Mouse (Mus musculus): ENCODE data around the gene Mcpt8. TPM values are rescaled to one million over a fixed set of nuclear protein-coding genes. Genes with fewer than 3 reads are reported as not detected.

Mcpt8 gene
- polyA plus RNA-seq (2014; fragmentation: Illumina TruSeq; extraction: RNeasy Lipid Tissue Mini Kit (QIAGEN cat#74804); ENCODE audit: low read depth, low replicate concordance): not detected

DNA sequence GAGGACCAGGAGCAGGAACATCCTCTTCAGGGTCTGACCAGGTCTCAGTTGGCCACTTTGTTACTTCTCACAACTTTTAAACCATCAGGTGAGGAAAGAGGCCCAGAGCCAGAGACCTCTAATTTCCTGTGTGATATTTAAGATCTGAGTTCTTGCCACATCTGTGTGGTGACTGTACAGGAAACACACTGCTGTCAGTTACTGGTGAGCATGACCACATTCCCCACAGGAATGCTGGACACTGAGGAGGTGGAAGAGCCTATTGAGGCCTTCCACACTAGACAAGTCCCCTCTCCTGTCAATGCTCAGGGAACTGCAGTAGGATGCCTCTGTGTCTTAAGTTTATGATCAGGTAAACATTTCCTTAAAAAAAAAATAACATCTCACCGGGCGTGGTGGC, at the start of gene Mcpt8:
Mcpt8 (minus strand) TSS at position 107 of the 400 bp plus-strand sequence.

DNA sequence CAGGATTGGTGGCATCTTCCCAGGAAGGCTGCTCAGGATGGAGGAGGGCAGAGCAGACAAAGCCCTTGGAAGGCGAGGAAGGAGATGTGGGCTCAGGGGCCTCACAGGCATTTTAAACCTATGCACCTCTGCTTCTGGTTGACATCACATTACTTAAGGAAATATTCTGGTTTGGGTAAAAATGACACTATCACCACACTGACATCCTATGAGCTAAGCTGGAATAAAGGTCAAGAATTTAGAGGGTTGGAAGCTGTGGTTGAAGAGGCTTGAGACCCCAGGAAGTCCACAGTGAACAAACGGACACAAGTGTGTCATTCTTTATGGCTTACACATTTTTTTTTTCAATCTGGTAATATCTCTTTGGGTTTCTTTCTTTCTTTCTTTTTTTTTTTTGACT, 47.4 kb upstream of the Mcpt8 start, which contains the start of gene Gzmd:
Gzmd (minus strand) TSS at position 101 of the 400 bp plus-strand sequence.

DNA sequence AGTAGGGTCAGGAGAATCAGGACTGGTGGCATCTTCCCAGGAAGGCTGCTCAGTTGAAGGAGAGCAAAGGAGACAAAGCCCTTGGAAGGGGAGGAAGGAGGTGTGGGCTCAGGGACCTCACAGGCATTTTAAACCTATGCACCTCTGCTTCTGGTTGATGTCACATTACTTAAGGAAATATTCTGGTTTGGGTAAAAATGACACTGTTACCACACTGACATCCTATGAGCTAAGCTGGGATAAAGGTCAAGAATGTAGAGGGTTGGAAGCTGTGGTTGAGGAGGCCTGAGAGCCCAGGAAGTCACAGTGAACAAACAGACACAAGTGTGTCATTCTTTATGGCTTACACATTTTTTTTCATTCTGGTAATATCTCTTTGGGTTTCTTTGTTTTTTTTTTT, 35.5 kb upstream of the Mcpt8 start, which contains the start of gene Gzme:
Gzme (minus strand) TSS at position 101 of the 400 bp plus-strand sequence.

DNA sequence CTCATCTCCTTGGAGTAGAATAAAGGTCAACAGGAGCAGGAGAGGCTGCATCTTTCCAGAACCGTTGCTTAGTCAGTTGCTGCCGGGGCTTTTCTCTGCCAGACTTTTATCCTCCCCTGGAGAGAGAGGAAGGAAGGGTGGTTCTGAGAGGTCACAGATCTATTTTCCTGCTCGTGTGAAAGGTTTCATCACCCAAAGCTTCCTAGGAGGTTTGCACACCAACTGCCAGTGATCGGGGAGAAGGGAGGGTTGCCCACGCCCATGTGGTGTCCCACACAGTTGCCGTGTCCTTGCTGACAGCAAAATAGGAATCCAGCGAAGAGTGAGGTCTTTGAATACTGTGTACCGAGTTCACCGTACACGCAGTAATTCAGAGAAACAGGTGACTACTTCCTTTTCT, 17.3 kb upstream of the Mcpt8 start, which contains the start of gene Ctsg:
Ctsg (minus strand) TSS at position 189 of the 400 bp plus-strand sequence.

DNA sequence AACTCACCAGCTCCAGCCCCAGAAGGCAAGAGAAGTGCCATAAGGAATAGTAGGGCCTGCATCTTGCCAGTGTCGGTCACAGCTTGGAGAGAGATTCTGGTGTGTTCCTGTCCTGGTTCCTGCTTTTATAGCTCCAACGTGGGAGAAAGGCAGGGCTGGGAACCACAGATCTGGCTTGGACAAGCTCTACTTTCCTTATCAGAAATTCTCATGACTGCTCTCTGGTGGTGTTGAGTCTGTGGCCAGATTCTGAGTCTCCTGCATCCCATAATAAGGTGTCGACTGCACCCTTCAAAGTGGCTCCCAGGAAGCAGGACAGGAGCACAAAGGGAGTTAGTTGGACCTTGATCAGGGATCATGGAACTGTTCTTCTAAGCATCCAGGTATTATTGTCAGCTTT, 22.9 kb downstream of the Mcpt8 start, which contains the start of gene Mcpt4:
Mcpt4 (minus strand) TSS at position 101 of the 400 bp plus-strand sequence.

DNA sequence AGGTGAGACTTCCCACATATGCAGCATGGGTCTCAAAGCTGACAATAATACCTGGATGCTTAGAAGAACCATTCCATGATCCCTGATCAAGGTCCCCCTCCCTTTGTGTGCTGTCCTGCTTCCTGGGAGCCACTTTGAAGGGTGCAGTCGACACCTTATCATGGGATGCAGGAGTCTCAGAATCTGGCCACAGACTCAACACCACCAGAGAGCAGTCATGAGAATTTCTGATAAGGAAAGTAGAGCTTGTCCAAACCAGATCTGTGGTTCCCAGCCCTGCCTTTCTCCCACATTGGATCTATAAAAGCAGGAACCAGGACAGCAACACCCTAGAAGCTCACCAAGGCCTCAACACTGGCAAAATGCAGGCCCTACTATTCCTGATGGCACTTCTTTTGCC, 43.3 kb downstream of the Mcpt8 start, which contains the start of gene Mcpt2:
Mcpt2 (plus strand) TSS at position 250 of the 400 bp plus-strand sequence.

Other genes with a start within 250 kb of the Mcpt8 start
- gene Nynrin, start 231.3 kb downstream of the Mcpt8 start, polyA plus RNA-seq (2014; fragmentation: Illumina TruSeq; extraction: RNeasy Lipid Tissue Mini Kit (QIAGEN cat#74804); ENCODE audit: low read depth, low replicate concordance): 3.8 TPM
- gene Cbln3, start 200.9 kb downstream of the Mcpt8 start, polyA plus RNA-seq (2014; fragmentation: Illumina TruSeq; extraction: RNeasy Lipid Tissue Mini Kit (QIAGEN cat#74804); ENCODE audit: low read depth, low replicate concordance): not detected
- 13.0 TPM for gene Khnyn, start 200.3 kb downstream of the Mcpt8 start, polyA plus RNA-seq (2014; fragmentation: Illumina TruSeq; extraction: RNeasy Lipid Tissue Mini Kit (QIAGEN cat#74804); ENCODE audit: low read depth, low replicate concordance)
- gene Sdr39u1, start 185.0 kb downstream of the Mcpt8 start, polyA plus RNA-seq (2014; fragmentation: Illumina TruSeq; extraction: RNeasy Lipid Tissue Mini Kit (QIAGEN cat#74804); ENCODE audit: low read depth, low replicate concordance): 150 TPM
- 2.4 TPM for gene Cma1, start 140.6 kb downstream of the Mcpt8 start, polyA plus RNA-seq (2014; fragmentation: Illumina TruSeq; extraction: RNeasy Lipid Tissue Mini Kit (QIAGEN cat#74804); ENCODE audit: low read depth, low replicate concordance)
- not detected for gene Cma2, start 134.3 kb downstream of the Mcpt8 start, polyA plus RNA-seq (2014; fragmentation: Illumina TruSeq; extraction: RNeasy Lipid Tissue Mini Kit (QIAGEN cat#74804); ENCODE audit: low read depth, low replicate concordance)
- not detected for gene Mcpt1, start 67.3 kb downstream of the Mcpt8 start, polyA plus RNA-seq (2014; fragmentation: Illumina TruSeq; extraction: RNeasy Lipid Tissue Mini Kit (QIAGEN cat#74804); ENCODE audit: low read depth, low replicate concordance)
- gene Mcpt9, start 54.8 kb downstream of the Mcpt8 start, polyA plus RNA-seq (2014; fragmentation: Illumina TruSeq; extraction: RNeasy Lipid Tissue Mini Kit (QIAGEN cat#74804); ENCODE audit: low read depth, low replicate concordance): not detected
- gene Mcpt2, start 43.2 kb downstream of the Mcpt8 start, polyA plus RNA-seq (2014; fragmentation: Illumina TruSeq; extraction: RNeasy Lipid Tissue Mini Kit (QIAGEN cat#74804); ENCODE audit: low read depth, low replicate concordance): not detected
- gene Mcpt4, start 23.0 kb downstream of the Mcpt8 start, polyA plus RNA-seq (2014; fragmentation: Illumina TruSeq; extraction: RNeasy Lipid Tissue Mini Kit (QIAGEN cat#74804); ENCODE audit: low read depth, low replicate concordance): 3.5 TPM
- not detected for gene Ctsg, start 17.3 kb upstream of the Mcpt8 start, polyA plus RNA-seq (2014; fragmentation: Illumina TruSeq; extraction: RNeasy Lipid Tissue Mini Kit (QIAGEN cat#74804); ENCODE audit: low read depth, low replicate concordance)
- not detected for gene Gzme, start 35.4 kb upstream of the Mcpt8 start, polyA plus RNA-seq (2014; fragmentation: Illumina TruSeq; extraction: RNeasy Lipid Tissue Mini Kit (QIAGEN cat#74804); ENCODE audit: low read depth, low replicate concordance)
- not detected for gene Gzmd, start 47.3 kb upstream of the Mcpt8 start, polyA plus RNA-seq (2014; fragmentation: Illumina TruSeq; extraction: RNeasy Lipid Tissue Mini Kit (QIAGEN cat#74804); ENCODE audit: low read depth, low replicate concordance)
- gene Gzmg, start 74.3 kb upstream of the Mcpt8 start, polyA plus RNA-seq (2014; fragmentation: Illumina TruSeq; extraction: RNeasy Lipid Tissue Mini Kit (QIAGEN cat#74804); ENCODE audit: low read depth, low replicate concordance): not detected
- gene Gzmn, start 89.3 kb upstream of the Mcpt8 start, polyA plus RNA-seq (2014; fragmentation: Illumina TruSeq; extraction: RNeasy Lipid Tissue Mini Kit (QIAGEN cat#74804); ENCODE audit: low read depth, low replicate concordance): not detected
- gene Gzmf, start 126.1 kb upstream of the Mcpt8 start, polyA plus RNA-seq (2014; fragmentation: Illumina TruSeq; extraction: RNeasy Lipid Tissue Mini Kit (QIAGEN cat#74804); ENCODE audit: low read depth, low replicate concordance): not detected
- not detected for gene Gzmc, start 149.4 kb upstream of the Mcpt8 start, polyA plus RNA-seq (2014; fragmentation: Illumina TruSeq; extraction: RNeasy Lipid Tissue Mini Kit (QIAGEN cat#74804); ENCODE audit: low read depth, low replicate concordance)
- gene Gzmb, start 177.0 kb upstream of the Mcpt8 start, polyA plus RNA-seq (2014; fragmentation: Illumina TruSeq; extraction: RNeasy Lipid Tissue Mini Kit (QIAGEN cat#74804); ENCODE audit: low read depth, low replicate concordance): not detected

All from heart, adult 10 weeks (tissue).